Mouse (Mus musculus): ENCODE results near the gene Tnnt3. TPM values are rescaled to one million over a fixed set of nuclear protein-coding genes. Genes with fewer than 3 reads are reported as not detected.

Gene Tnnt3
- polyA plus RNA-seq, 1 experiment: not detected

- Histone ChIP-seq H3K4me3 (replicated peaks) (no peak overlapping the region), H3K36me3 (ENCODE audit: control insufficient read depth) (no peaks in the 10 kb centered on the region), H3K4me1 (ENCODE audit: control insufficient read depth) (no peaks in the 10 kb centered on the region), H3K27me3 (ENCODE audit: control insufficient read depth) (0 out of 2 replicates have a peak, but pooled peaks cover 2% of the 10 kb centered on the region), H3K9me3 (ENCODE audit: control insufficient read depth, low read length) (no peaks in the 10 kb centered on the region)
- TF ChIP-seq GATA1 (IDR thresholded peaks at IDR 0.05; ENCODE audit: low read length): no peak
Measured at GRCm38 (mm10) chr7:142510021-142510777, 11.6 kb downstream of the Tnnt3 start.

- no peak overlapping the region for H3K4me3 ChIP-seq (replicated peaks)
- H3K36me3 ChIP-seq (ENCODE audit: control insufficient read depth): no peaks in the 10 kb centered on the region
- no peaks in the 10 kb centered on the region for H3K9me3 ChIP-seq (ENCODE audit: control insufficient read depth, low read length)
- H3K4me1 ChIP-seq (ENCODE audit: control insufficient read depth): no peaks in the 10 kb centered on the region
- H3K27me3 ChIP-seq (ENCODE audit: control insufficient read depth): no peaks in the 10 kb centered on the region
- TF ChIP-seq GATA1 (IDR thresholded peaks at IDR 0.05; ENCODE audit: low read length) (no peak), TAL1 (IDR thresholded peaks at IDR 0.05; ENCODE audit: low read length) (no peak)
Measured at GRCm38 (mm10) chr7:142514048-142514447, 15.4 kb downstream of the Tnnt3 start.

- H3K27me3 ChIP-seq (ENCODE audit: control insufficient read depth): peaks cover 2% of the 10 kb centered on the region; the same call in 1 of the 2 replicates
- H3K9me3 ChIP-seq (ENCODE audit: control insufficient read depth, low read length): no peaks in the 10 kb centered on the region
- TF ChIP-seq GATA1 (IDR thresholded peaks at IDR 0.05; ENCODE audit: low read length) (no peak), TAL1 (IDR thresholded peaks at IDR 0.05; ENCODE audit: low read length) (no peak)
- no peaks in the 10 kb centered on the region for H3K36me3 ChIP-seq (ENCODE audit: control insufficient read depth)
- no peak overlapping the region for H3K4me3 ChIP-seq (replicated peaks)
- H3K4me1 ChIP-seq (ENCODE audit: control insufficient read depth): no peaks in the 10 kb centered on the region
Measured at GRCm38 (mm10) chr7:142516221-142516978, 17.8 kb downstream of the Tnnt3 start.

- no peak overlapping the region for H3K4me3 ChIP-seq (replicated peaks)
- H3K27me3 ChIP-seq (ENCODE audit: control insufficient read depth): peaks cover 2% of the 10 kb centered on the region; the same call in 1 of the 2 replicates
- no peaks in the 10 kb centered on the region for H3K9me3 ChIP-seq (ENCODE audit: control insufficient read depth, low read length)
- H3K36me3 ChIP-seq (ENCODE audit: control insufficient read depth): no peaks in the 10 kb centered on the region
- TF ChIP-seq TAL1 (IDR thresholded peaks at IDR 0.05; ENCODE audit: low read length): no peak
- no peak for TF ChIP-seq GATA1 (IDR thresholded peaks at IDR 0.05; ENCODE audit: low read length)
- H3K4me1 ChIP-seq (ENCODE audit: control insufficient read depth): no peaks in the 10 kb centered on the region
Measured at GRCm38 (mm10) chr7:142517531-142517930, 18.9 kb downstream of the Tnnt3 start.

- no peak for TF ChIP-seq TAL1 (IDR thresholded peaks at IDR 0.05; ENCODE audit: low read length)
- no peak for TF ChIP-seq GATA1 (IDR thresholded peaks at IDR 0.05; ENCODE audit: low read length)
- H3K36me3 ChIP-seq (ENCODE audit: control insufficient read depth): no peaks in the 10 kb centered on the region
- no peaks in the 10 kb centered on the region for H3K9me3 ChIP-seq (ENCODE audit: control insufficient read depth, low read length)
- peaks cover 5% of the 10 kb centered on the region for H3K4me1 ChIP-seq (ENCODE audit: control insufficient read depth)
- H3K4me3 ChIP-seq (replicated peaks): no peak overlapping the region
- H3K27me3 ChIP-seq (ENCODE audit: control insufficient read depth): peaks cover 12% of the 10 kb centered on the region
Measured at GRCm38 (mm10) chr7:142520331-142520730, 21.7 kb downstream of the Tnnt3 start.

- Histone ChIP-seq H3K9me3 (ENCODE audit: control insufficient read depth, low read length) (no peaks in the 10 kb centered on the region), H3K4me3 (replicated peaks) (no peak overlapping the region), H3K4me1 (ENCODE audit: control insufficient read depth) (peaks cover 16% of the 10 kb centered on the region), H3K36me3 (ENCODE audit: control insufficient read depth) (no peaks in the 10 kb centered on the region), H3K27me3 (ENCODE audit: control insufficient read depth) (peaks cover 13% of the 10 kb centered on the region)
- TF ChIP-seq TAL1 (IDR thresholded peaks at IDR 0.05; ENCODE audit: low read length) (no peak), GATA1 (IDR thresholded peaks at IDR 0.05; ENCODE audit: low read length) (no peak)
Measured at GRCm38 (mm10) chr7:142522352-142522751, 23.7 kb downstream of the Tnnt3 start.

GRCm38 (mm10) chr7:142523200-142523990 lies 24.8 kb downstream of the Tnnt3 start:
- Histone ChIP-seq H3K4me1 (ENCODE audit: control insufficient read depth) (peaks cover 17% of the 10 kb centered on the region), H3K36me3 (ENCODE audit: control insufficient read depth) (no peaks in the 10 kb centered on the region), H3K27me3 (ENCODE audit: control insufficient read depth) (peaks cover 14% of the 10 kb centered on the region), H3K9me3 (ENCODE audit: control insufficient read depth, low read length) (no peaks in the 10 kb centered on the region), H3K4me3 (replicated peaks) (no peak overlapping the region)
- no peak for TF ChIP-seq TAL1 (IDR thresholded peaks at IDR 0.05; ENCODE audit: low read length)
- no peak for TF ChIP-seq GATA1 (IDR thresholded peaks at IDR 0.05; ENCODE audit: low read length)

- peaks cover 23% of the 10 kb centered on the region for H3K4me1 ChIP-seq (ENCODE audit: control insufficient read depth)
- H3K9me3 ChIP-seq (ENCODE audit: control insufficient read depth, low read length): no peaks in the 10 kb centered on the region
- TF ChIP-seq TAL1 (IDR thresholded peaks at IDR 0.05; ENCODE audit: low read length) (no peak), GATA1 (IDR thresholded peaks at IDR 0.05; ENCODE audit: low read length) (no peak)
- no peak overlapping the region for H3K4me3 ChIP-seq (replicated peaks)
- H3K36me3 ChIP-seq (ENCODE audit: control insufficient read depth): no peaks in the 10 kb centered on the region
- peaks cover 19% of the 10 kb centered on the region for H3K27me3 ChIP-seq (ENCODE audit: control insufficient read depth)
Measured at GRCm38 (mm10) chr7:142525342-142526178, 26.9 kb downstream of the Tnnt3 start.

Measured in erythroblast, embryonic 14.5 days (primary cell).